Mouse (Mus musculus) stomach, adult 2 months (tissue): ENCODE measurements around the gene Rilpl1. TPM values are rescaled to one million over a fixed set of nuclear protein-coding genes. Genes with fewer than 3 reads are reported as not detected.

Experiments
- polyA plus RNA-seq: library from polyadenylated mRNA; depleted of rRNA; stranded (reverse); fragments of >200 nt; gene quantifications from 2 replicates; pipeline ENCODE4 v1.2.3, GENCODE M21; 2012; rRNA removed

Rilpl1 gene
- polyA plus RNA-seq: 3.3 and 3.9 TPM in 2 replicates

DNA sequence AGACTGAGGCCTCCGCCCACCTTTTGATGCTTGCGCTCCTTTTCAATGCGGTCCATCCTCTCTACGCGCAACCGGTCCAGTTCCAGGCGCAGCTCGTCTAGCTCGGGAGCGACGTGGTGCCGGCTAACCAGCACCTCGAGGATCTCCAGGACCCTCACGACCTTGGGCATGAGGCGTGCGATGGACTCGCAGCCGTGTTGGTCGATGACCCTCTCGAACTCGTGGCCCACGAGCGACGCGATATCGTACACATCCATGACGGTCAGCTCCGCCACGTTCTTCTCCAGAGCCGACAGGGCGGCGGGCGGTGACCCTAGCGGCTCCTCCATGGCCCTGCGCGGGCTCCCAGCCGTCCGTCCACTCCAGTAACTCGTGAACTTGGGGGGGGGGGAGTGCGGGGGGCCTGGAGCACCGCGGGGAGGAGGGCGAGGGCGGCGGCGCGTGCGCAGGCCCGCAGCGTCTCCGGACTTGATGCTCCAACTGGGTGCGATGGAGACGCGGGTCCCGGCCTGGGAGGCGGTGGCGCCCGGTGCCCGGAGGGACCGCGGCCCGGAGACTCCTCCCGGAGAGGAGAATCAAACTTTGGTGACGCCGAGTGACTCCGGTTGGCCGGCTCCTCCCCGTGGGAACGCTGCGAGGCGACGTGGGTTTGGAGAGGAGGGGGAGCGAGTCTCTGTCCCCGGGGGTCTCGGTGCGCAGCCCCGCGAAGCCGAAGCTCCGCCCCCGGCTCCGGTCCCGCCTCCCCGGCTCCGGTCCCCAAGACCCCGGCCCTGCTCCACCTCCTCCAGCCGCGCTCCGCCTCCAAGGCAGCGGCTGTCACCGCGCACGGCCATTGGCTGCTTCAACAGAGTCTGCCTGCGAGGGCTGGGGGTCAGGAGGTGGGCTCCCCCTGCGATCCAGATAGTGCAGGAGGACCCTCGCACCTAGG is at the start of gene Rilpl1:
Gene Rilpl1 (minus strand): TSS at position 737 of the 928 bp plus-strand sequence.

DNA sequence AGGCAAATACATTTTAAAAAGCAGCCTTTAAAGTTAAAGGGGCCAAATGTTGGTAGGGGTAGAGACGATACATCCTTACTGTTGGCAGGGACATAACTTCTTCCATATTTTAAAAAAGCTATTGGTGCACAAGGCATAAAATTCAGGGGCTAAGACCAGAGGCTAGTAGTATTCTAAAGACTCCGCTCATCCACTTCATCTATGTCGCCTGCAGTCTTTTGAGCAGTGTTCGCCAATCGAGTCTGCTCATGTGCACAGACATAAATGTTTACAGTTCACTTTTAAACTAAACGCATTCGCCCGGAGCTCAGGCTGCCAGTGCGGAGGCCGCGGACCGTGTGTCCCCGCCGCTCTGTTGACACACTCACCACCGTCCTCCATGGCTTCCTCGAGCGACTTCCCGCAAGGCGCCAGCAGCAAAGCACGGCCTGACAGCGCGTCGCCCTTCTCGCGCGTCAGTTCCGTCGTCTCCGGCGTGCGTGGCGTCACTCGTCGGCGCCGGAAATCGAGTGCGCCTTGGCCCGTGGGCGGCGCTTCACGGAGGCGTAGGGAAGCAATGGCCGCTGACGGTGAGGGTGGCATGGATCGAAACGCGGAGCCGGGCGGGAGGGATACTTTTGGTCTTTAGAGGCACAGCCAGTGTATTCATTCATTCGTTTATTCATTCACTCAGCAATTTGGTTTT is 47.6 kb upstream of the Rilpl1 start, which contains the start of the genes Eif2b1 and Gtf2h3:
Gene Eif2b1 (minus strand): TSS at position 499 of the 685 bp plus-strand sequence.
Gene Gtf2h3 (plus strand): TSS at position 508 of the 685 bp plus-strand sequence.

DNA sequence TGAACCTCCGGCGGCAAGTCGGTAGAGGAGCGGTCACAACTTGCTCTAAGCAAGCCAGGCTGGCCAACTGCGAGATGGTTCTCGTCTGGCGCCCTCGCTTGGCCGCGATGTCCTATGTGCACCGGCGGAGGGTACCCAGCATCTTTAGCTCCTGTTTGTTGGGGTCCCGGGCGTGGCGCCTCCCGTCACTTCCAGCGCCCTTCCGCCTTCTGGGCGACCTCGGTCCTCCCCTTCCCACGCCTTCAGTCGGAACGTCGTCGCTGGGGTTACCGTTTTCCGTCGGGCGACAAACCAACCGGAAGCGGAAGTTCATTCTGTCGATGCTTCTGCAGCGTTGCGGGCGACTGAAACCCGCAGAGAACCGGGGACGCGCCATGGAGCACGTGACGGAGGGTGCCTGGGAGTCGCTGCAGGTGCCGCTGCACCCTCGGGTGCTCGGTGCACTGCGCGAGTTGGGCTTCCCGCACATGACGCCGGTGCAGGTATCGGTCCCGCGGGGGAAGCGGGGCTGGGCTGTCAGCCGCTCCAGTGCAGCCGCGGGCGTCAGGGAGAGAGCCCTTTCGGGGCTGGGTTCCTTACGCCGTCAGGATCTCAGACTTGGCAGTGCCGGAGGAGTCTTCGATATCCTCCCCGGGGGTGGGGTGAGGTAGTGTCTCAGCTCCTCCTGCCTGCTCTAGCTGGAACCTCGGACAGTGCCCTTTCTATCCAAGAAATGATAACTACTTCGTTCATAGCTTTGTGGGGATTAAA is 21.5 kb upstream of the Rilpl1 start, which contains the start of gene Ddx55:
Gene Ddx55 (plus strand): TSS at position 307 of the 750 bp plus-strand sequence.

DNA sequence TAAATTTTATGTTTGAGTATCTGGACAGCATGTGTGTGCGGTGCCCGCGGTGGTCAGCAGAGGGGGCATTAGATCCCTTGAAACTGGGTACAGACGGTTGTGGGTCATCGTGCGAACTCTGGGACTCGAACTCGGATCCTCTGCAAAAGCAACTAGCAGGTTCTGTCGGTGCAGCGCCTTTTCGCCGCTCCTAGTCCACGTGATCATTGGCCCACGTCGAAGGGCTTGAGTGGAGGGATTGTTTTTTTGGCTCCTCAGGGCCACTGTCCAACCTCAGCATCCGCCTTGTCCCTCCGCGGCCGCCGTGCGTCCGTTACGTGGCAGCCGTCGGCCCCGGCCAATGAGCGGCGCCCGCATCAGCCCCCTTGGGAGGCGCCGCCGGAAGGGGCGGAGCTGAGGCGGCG is 9.2 kb upstream of the Rilpl1 start, which contains the start of gene Tmed2:
Gene Tmed2 (plus strand): TSS at position 313 of the 404 bp plus-strand sequence.

DNA sequence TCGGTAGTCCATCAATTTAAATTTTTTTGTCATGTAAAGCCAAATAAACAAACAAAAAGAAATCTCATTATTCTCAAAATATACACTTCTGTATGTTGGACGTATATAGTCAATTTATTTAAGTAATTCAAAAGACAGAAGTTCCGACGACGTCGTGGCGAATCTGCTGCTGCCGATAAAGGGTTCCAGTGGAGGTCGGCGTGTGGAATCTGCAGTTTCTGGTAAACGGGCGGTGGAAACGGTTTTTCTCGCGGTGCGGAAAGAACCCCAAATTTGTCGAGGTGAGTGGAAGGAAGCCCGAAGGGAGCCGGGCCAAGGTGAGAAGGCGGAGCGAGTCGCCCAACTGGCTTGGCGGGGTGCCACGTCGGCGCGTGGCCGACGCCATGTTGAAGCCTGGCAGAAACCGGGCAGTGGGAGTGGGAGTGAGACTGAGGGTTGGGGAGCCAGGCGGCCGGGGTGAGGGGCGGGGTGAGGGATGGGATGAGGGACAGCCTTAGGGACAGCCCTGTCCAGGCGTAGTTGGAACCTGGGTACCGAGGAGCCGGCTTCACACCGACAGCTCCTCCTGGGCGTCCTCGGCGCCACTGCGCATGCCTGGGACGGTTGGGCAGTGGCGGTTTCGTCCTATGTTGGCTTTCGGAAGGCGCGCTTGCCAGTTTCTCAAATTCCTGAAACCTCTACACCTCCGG is 48.1 kb downstream of the Rilpl1 start, which contains the start of gene Snrnp35:
Gene Snrnp35 (plus strand): TSS at position 169 of the 689 bp plus-strand sequence.

Other genes with a start within 250 kb of the Rilpl1 start
- gene Mphosph9, start 203.4 kb downstream of the Rilpl1 start, polyA plus RNA-seq: 0.40 and 0.56 TPM in 2 replicates
- 1.1 and 1.5 TPM in 2 replicates for gene 2810006K23Rik, start 203.3 kb downstream of the Rilpl1 start, polyA plus RNA-seq
- 31.9 and 41.4 TPM in 2 replicates for gene Cdk2ap1, start 168.3 kb downstream of the Rilpl1 start, polyA plus RNA-seq
- 2.2 and 2.6 TPM in 2 replicates for gene Sbno1, start 105.4 kb downstream of the Rilpl1 start, polyA plus RNA-seq
- gene Kmt5a, start 91.5 kb downstream of the Rilpl1 start, polyA plus RNA-seq: 37.3 and 38.1 TPM in 2 replicates
- gene Rilpl2, start 53.0 kb downstream of the Rilpl1 start, polyA plus RNA-seq: 7.1 and 8.3 TPM in 2 replicates
- gene Snrnp35, start 48.3 kb downstream of the Rilpl1 start, polyA plus RNA-seq: 0.38 and 0.57 TPM in 2 replicates
- gene Tmed2, start 9.3 kb upstream of the Rilpl1 start, polyA plus RNA-seq: 62.2 and 109 TPM in 2 replicates
- 5.0 and 6.3 TPM in 2 replicates for gene Ddx55, start 21.5 kb upstream of the Rilpl1 start, polyA plus RNA-seq
- 10.1 and 10.7 TPM in 2 replicates for gene Eif2b1, start 47.7 kb upstream of the Rilpl1 start, polyA plus RNA-seq
- gene Gtf2h3, start 47.7 kb upstream of the Rilpl1 start, polyA plus RNA-seq: 10.6 and 12.0 TPM in 2 replicates
- gene Atp6v0a2, start 97.2 kb upstream of the Rilpl1 start, polyA plus RNA-seq: 23.6 and 24.4 TPM in 2 replicates
- 0.05 and 0.08 TPM in 2 replicates for gene Dnah10, start 193.7 kb upstream of the Rilpl1 start, polyA plus RNA-seq